Mouse (Mus musculus): ENCODE data around the gene Smim17.

DNA sequence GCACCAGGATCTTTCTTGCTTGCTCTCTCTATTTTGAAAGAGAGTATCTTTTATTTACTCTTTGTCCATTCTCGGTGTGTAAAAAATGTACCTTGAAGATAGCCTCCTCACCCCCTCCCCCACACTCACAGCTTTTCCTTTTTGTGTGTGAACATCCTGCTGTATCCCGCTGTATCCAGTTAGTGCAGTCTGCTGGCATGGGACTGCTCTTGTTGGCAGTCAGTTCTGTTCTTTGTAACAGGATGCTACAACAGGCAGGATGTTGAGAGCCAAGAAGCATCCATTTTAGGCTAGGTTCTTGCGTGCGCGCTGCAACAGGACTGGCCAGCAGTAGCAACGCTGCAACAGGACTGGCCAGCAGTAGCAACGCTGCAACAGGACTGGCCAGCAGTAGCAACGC, 11.5 kb upstream of the Smim17 start:
- TF ChIP-seq CTCF (IDR thresholded peaks at IDR 0.05; ENCODE audit: borderline replicate concordance, insufficient read depth, low read length) (no peak), POLR2A (IDR thresholded peaks at IDR 0.05; ENCODE audit: low read depth, low read length) (no peak)
